Mouse (Mus musculus): ENCODE data around the gene Aip. TPM values are rescaled to one million over a fixed set of nuclear protein-coding genes. Genes with fewer than 3 reads are reported as not detected.
A peak's percentile ranks its signal among the peaks of the same experiment; 100 is the strongest.

The Aip gene
- polyA plus RNA-seq, 1 experiment from 2014 or later, result 120 TPM

GRCm38 (mm10) chr19:4103294-4103693 is 22.4 kb downstream of the Aip start:
- Histone ChIP-seq H3K4me1 (ENCODE audit: insufficient read depth, low read length) (peaks cover 30% of the 10 kb centered on the region), H3K36me3 (ENCODE audit: insufficient read depth, low read length) (no peaks in the 10 kb centered on the region), H3K9me3 (ENCODE audit: low read length) (no peaks in the 10 kb centered on the region), H3K4me3 (ENCODE audit: low read length) (no peak overlapping the region), H3K27ac (ENCODE audit: low read length) (no peak overlapping the region), H3K27me3 (ENCODE audit: insufficient read depth, low read length) (peaks cover 25% of the 10 kb centered on the region), H3K4me2 (replicated peaks; ENCODE audit: low read depth, low read length) (no peak overlapping the region), H3K9ac (replicated peaks; ENCODE audit: low read length) (no peak overlapping the region)
- no peak for ATAC-seq (ENCODE audit: low FRiP score, low TSS enrichment)
- WGBS, result 90% methylated on average over 18 of the region's 18 CpGs

GRCm38 (mm10) chr19:4102626-4103025 is 23.0 kb downstream of the Aip start:
- Histone ChIP-seq H3K4me3 (ENCODE audit: low read length) (no peak overlapping the region), H3K4me1 (ENCODE audit: insufficient read depth, low read length) (peaks cover 34% of the 10 kb centered on the region), H3K4me2 (replicated peaks; ENCODE audit: low read depth, low read length) (no peak overlapping the region), H3K36me3 (ENCODE audit: insufficient read depth, low read length) (no peaks in the 10 kb centered on the region), H3K9me3 (ENCODE audit: low read length) (no peaks in the 10 kb centered on the region), H3K27ac (ENCODE audit: low read length) (no peak overlapping the region), H3K27me3 (ENCODE audit: insufficient read depth, low read length) (peaks cover 25% of the 10 kb centered on the region), H3K9ac (replicated peaks; ENCODE audit: low read length) (no peak overlapping the region)
- WGBS, result 92% methylated on average over 12 of the region's 12 CpGs
- ATAC-seq (ENCODE audit: low FRiP score, low TSS enrichment), result no peak

- no peaks in the 10 kb centered on the region for H3K9me3 ChIP-seq (ENCODE audit: low read length)
- H3K4me1 ChIP-seq (ENCODE audit: insufficient read depth, low read length), result peaks cover 38% of the 10 kb centered on the region
- no peak for ATAC-seq (ENCODE audit: low FRiP score, low TSS enrichment)
- no peak overlapping the region for H3K4me2 ChIP-seq (replicated peaks; ENCODE audit: low read depth, low read length)
- no peak overlapping the region for H3K27ac ChIP-seq (ENCODE audit: low read length)
- 87% methylated on average over 2 of the region's 2 CpGs for WGBS
- no peaks in the 10 kb centered on the region for H3K36me3 ChIP-seq (ENCODE audit: insufficient read depth, low read length)
- H3K27me3 ChIP-seq (ENCODE audit: insufficient read depth, low read length), result peaks cover 25% of the 10 kb centered on the region
- no peak overlapping the region for H3K4me3 ChIP-seq (ENCODE audit: low read length)
- no peak overlapping the region for H3K9ac ChIP-seq (replicated peaks; ENCODE audit: low read length)
Observed at GRCm38 (mm10) chr19:4102049-4102448, 23.6 kb downstream of the Aip start.

- Histone ChIP-seq H3K9me3 (ENCODE audit: low read length) (no peaks in the 10 kb centered on the region), H3K9ac (replicated peaks; ENCODE audit: low read length) (0 out of 2 replicates have a peak overlapping the region, but pooled peaks have one; percentile 67), H3K27me3 (ENCODE audit: insufficient read depth, low read length) (peaks cover 25% of the 10 kb centered on the region), H3K27ac (ENCODE audit: low read length) (no peak overlapping the region), H3K4me1 (ENCODE audit: insufficient read depth, low read length) (peaks cover 38% of the 10 kb centered on the region), H3K36me3 (ENCODE audit: insufficient read depth, low read length) (no peaks in the 10 kb centered on the region), H3K4me3 (ENCODE audit: low read length) (peak overlapping the region; percentile 53; the same call in 1 of the 2 replicates), H3K4me2 (replicated peaks; ENCODE audit: low read depth, low read length) (peak overlapping the region; percentile 86)
- whole genome bisulfite sequencing, result 73% methylated on average over 6 of the region's 6 CpGs
- ATAC-seq (ENCODE audit: low FRiP score, low TSS enrichment), result no peak
Observed at GRCm38 (mm10) chr19:4101466-4101865, 24.2 kb downstream of the Aip start.

GRCm38 (mm10) chr19:4100718-4101261 is 24.9 kb downstream of the Aip start:
- WGBS, result under 1% methylated on average over 45 of the region's 52 CpGs
- no peak for ATAC-seq (ENCODE audit: low FRiP score, low TSS enrichment)
- Histone ChIP-seq H3K27me3 (ENCODE audit: insufficient read depth, low read length) (peaks cover 25% of the 10 kb centered on the region), H3K36me3 (ENCODE audit: insufficient read depth, low read length) (no peaks in the 10 kb centered on the region), H3K4me2 (replicated peaks; ENCODE audit: low read depth, low read length) (peak overlapping the region; percentile 86), H3K4me3 (ENCODE audit: low read length) (peak overlapping the region; percentile 53), H3K27ac (ENCODE audit: low read length) (no peak overlapping the region), H3K9me3 (ENCODE audit: low read length) (no peaks in the 10 kb centered on the region), H3K9ac (replicated peaks; ENCODE audit: low read length) (peak overlapping the region; percentile 67), H3K4me1 (ENCODE audit: insufficient read depth, low read length) (peaks cover 45% of the 10 kb centered on the region)

- Histone ChIP-seq H3K4me3 (ENCODE audit: low read length) (peak within 1 kb of the TSS; percentile 53), H3K4me1 (ENCODE audit: insufficient read depth, low read length) (peaks cover 45% of the 10 kb centered on the region), H3K4me2 (replicated peaks; ENCODE audit: low read depth, low read length) (peak within 1 kb of the TSS; percentile 86), H3K9ac (replicated peaks; ENCODE audit: low read length) (peak within 1 kb of the TSS; percentile 67), H3K27ac (ENCODE audit: low read length) (peak within 1 kb of the TSS; percentile 32; the same call in 1 of the 2 replicates), H3K27me3 (ENCODE audit: insufficient read depth, low read length) (peaks cover 25% of the 10 kb centered on the region), H3K36me3 (ENCODE audit: insufficient read depth, low read length) (no peaks in the 10 kb centered on the region), H3K9me3 (ENCODE audit: low read length) (no peaks in the 10 kb centered on the region)
- no peak for ATAC-seq (ENCODE audit: low FRiP score, low TSS enrichment)
- WGBS, result under 1% methylated on average over 51 of the region's 53 CpGs
Observed at GRCm38 (mm10) chr19:4099837-4100717, 25.6 kb downstream of the Aip start, which contains the start of gene Pitpnm1. Pitpnm1 (plus strand) TSS chr19:4099998.

- peak overlapping the region; percentile 67; the same call in 1 of the 2 replicates for H3K9ac ChIP-seq (replicated peaks; ENCODE audit: low read length)
- no peaks in the 10 kb centered on the region for H3K9me3 ChIP-seq (ENCODE audit: low read length)
- WGBS, result 8% methylated on average over 9 of the region's 9 CpGs
Observed at GRCm38 (mm10) chr19:4099056-4099455, 26.6 kb downstream of the Aip start.

GRCm38 (mm10) chr19:4098426-4098825 is 27.2 kb downstream of the Aip start:
- Histone ChIP-seq H3K27ac (ENCODE audit: low read length) (no peak overlapping the region), H3K36me3 (ENCODE audit: insufficient read depth, low read length) (no peaks in the 10 kb centered on the region), H3K4me3 (ENCODE audit: low read length) (no peak overlapping the region), H3K27me3 (ENCODE audit: insufficient read depth, low read length) (peaks cover 25% of the 10 kb centered on the region), H3K4me2 (replicated peaks; ENCODE audit: low read depth, low read length) (no peak overlapping the region), H3K9ac (replicated peaks; ENCODE audit: low read length) (no peak overlapping the region), H3K9me3 (ENCODE audit: low read length) (no peaks in the 10 kb centered on the region), H3K4me1 (ENCODE audit: insufficient read depth, low read length) (peaks cover 45% of the 10 kb centered on the region)
- 80% methylated on average over 13 of the region's 13 CpGs for WGBS
- no peak for ATAC-seq (ENCODE audit: low FRiP score, low TSS enrichment)

More at GRCm38 (mm10) chr19:4099056-4099455, 26.6 kb downstream of the Aip start:
- peaks cover 45% of the 10 kb centered on the region for H3K4me1 ChIP-seq (ENCODE audit: insufficient read depth, low read length)
- H3K27me3 ChIP-seq (ENCODE audit: insufficient read depth, low read length), result peaks cover 25% of the 10 kb centered on the region
- no peaks in the 10 kb centered on the region for H3K36me3 ChIP-seq (ENCODE audit: insufficient read depth, low read length)
- ATAC-seq (ENCODE audit: low FRiP score, low TSS enrichment), result 0 out of 2 replicates have a peak, but pooled peaks have one; percentile 13
- 0 out of 2 replicates have a peak overlapping the region, but pooled peaks have one; percentile 13 for H3K4me3 ChIP-seq (ENCODE audit: low read length)
- peak overlapping the region; percentile 86 for H3K4me2 ChIP-seq (replicated peaks; ENCODE audit: low read depth, low read length)
- peak overlapping the region; percentile 32; the same call in 1 of the 2 replicates for H3K27ac ChIP-seq (ENCODE audit: low read length)

- Histone ChIP-seq H3K9me3 (ENCODE audit: low read length) (no peaks in the 10 kb centered on the region), H3K36me3 (ENCODE audit: insufficient read depth, low read length) (no peaks in the 10 kb centered on the region), H3K27ac (ENCODE audit: low read length) (peak overlapping the region; percentile 88), H3K27me3 (ENCODE audit: insufficient read depth, low read length) (peaks cover 25% of the 10 kb centered on the region), H3K9ac (replicated peaks; ENCODE audit: low read length) (peak overlapping the region; percentile 70), H3K4me3 (ENCODE audit: low read length) (peak overlapping the region; percentile 70), H3K4me1 (ENCODE audit: insufficient read depth, low read length) (peaks cover 45% of the 10 kb centered on the region), H3K4me2 (replicated peaks; ENCODE audit: low read depth, low read length) (peak overlapping the region; percentile 87)
- WGBS, result under 1% methylated on average over 21 of the region's 21 CpGs
- ATAC-seq (ENCODE audit: low FRiP score, low TSS enrichment), result peak; percentile 44
Observed at GRCm38 (mm10) chr19:4097441-4097825, 28.2 kb downstream of the Aip start.
